Mouse (Mus musculus): ENCODE results near the gene Fra10ac1. TPM values are rescaled to one million over a fixed set of nuclear protein-coding genes. Genes with fewer than 3 reads are reported as not detected.

Fra10ac1 gene
- total RNA-seq, 2 experiments from 2014 or later: 12.3 to 13.8 TPM

- no peak for DNase-seq
Measured at GRCm38 (mm10) chr19:38232087-38232486, 8.1 kb upstream of the Fra10ac1 start.

GRCm38 (mm10) chr19:38228699-38229098 lies 4.7 kb upstream of the Fra10ac1 start:
- no peak for DNase-seq

- DNase-seq: peak in 1 of 2 experiments; percentile 20
Measured at GRCm38 (mm10) chr19:38224685-38225060, 717 bp upstream of the Fra10ac1 start.

- DNase-seq: peak in 1 of 2 experiments; percentile 3
Measured at GRCm38 (mm10) chr19:38223356-38223904, 526 bp downstream of the Fra10ac1 start.

GRCm38 (mm10) chr19:38217696-38218095 lies 6.3 kb downstream of the Fra10ac1 start:
- no peak for DNase-seq

GRCm38 (mm10) chr19:38206669-38207068 lies 17.3 kb downstream of the Fra10ac1 start:
- DNase-seq: no peak

GRCm38 (mm10) chr19:38198731-38199130 lies 25.2 kb downstream of the Fra10ac1 start:
- peak in 1 of 2 experiments; percentile 10 for DNase-seq

- DNase-seq: no peak
Measured at GRCm38 (mm10) chr19:38195245-38195644, 28.7 kb downstream of the Fra10ac1 start.

- DNase-seq: no peak
Measured at GRCm38 (mm10) chr19:38191446-38191845, 32.5 kb downstream of the Fra10ac1 start.

GRCm38 (mm10) chr19:38190606-38191005 lies 33.4 kb downstream of the Fra10ac1 start:
- no peak for DNase-seq

- no peak for DNase-seq
Measured at GRCm38 (mm10) chr19:38187345-38187680, 36.6 kb downstream of the Fra10ac1 start.

- no peak for DNase-seq
Measured at GRCm38 (mm10) chr19:38186631-38187344, 37.2 kb downstream of the Fra10ac1 start.

- no peak for DNase-seq
Measured at GRCm38 (mm10) chr19:38179675-38180074, 44.3 kb downstream of the Fra10ac1 start.

- no peak for DNase-seq
Measured at GRCm38 (mm10) chr19:38164633-38165032, 59.3 kb downstream of the Fra10ac1 start.

- DNase-seq: no peak
Measured at GRCm38 (mm10) chr19:38161648-38162354, 62.2 kb downstream of the Fra10ac1 start.

GRCm38 (mm10) chr19:38156243-38156642 lies 67.7 kb downstream of the Fra10ac1 start:
- no peak for DNase-seq

GRCm38 (mm10) chr19:38143540-38144271 lies 80.2 kb downstream of the Fra10ac1 start:
- DNase-seq: no peak

Other genes starting within 250 kb of the Fra10ac1 start
- 10 to 100 TPM in 1 of 2 experiments, 1 to 10 TPM in 1; 5.6 to 13.0 TPM for gene Myof, start 180.6 kb downstream of the Fra10ac1 start, total RNA-seq (2021)
- under 1 TPM; 0.23 to 0.37 TPM for gene Cep55, start 169.1 kb downstream of the Fra10ac1 start, total RNA-seq (2021)
- gene Ffar4, start 127.1 kb downstream of the Fra10ac1 start, total RNA-seq (2021): under 1 TPM in 1 of 2 experiments, not detected in 1; 0.80 TPM
- gene Rbp4, start 98.9 kb downstream of the Fra10ac1 start, total RNA-seq (2021): 1 to 10 TPM; 3.0 to 7.3 TPM
- gene Pde6c, start 91.4 kb downstream of the Fra10ac1 start, total RNA-seq (2021): not detected
- gene Lgi1, start 40.4 kb upstream of the Fra10ac1 start, total RNA-seq (2021): 1 to 10 TPM; 3.3 to 5.3 TPM
- gene Slc35g1, start 171.8 kb upstream of the Fra10ac1 start, total RNA-seq (2021): 1 to 10 TPM; 2.3 to 2.8 TPM